In the genomic region with DNA sequence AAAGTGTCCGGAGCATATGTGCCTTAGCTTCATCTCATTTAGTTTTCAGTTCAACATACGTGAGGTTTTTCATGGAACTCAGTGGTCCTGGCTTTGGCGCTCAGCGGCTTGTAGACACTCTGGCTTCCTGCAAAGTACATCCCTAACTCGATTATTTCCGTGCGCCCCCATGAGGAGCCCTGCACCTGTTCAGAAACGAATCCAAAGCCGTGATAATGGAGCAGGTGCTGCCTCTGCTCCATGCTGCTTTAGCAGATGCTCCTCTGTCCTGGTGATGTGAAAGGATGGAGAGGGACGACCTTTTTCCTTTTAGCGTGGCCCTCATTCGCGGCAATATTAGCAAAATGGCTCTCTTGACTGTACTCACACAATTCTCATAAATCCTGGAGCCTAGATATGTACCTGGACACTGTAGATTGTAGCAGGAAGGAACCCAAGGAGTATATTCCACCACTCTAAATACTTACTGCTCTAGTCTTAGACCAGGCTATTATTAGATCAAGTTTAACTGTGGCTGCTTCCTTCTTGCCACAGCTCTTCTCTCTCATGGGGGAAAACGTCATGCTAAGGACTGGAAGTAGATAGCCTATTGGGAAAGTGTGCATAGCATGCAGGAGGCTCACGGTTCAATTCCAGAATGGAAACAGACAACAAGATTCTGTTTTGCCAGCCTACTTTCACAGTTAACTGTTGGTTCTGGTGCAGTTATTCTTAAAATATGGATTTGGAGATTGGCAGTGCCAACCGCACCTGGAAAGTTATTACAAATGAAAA, we compare ENCODE assay signal across 21 mouse cellular contexts. TPM values are rescaled to one million over a fixed set of nuclear protein-coding genes. Genes with fewer than 3 reads are reported as not detected.
A peak's percentile ranks its signal among the peaks of the same experiment; 100 is the strongest.
DNase-seq lines count a peak whose midpoint lies in the region; ATAC-seq and TF ChIP-seq lines count a peak whose summit lies in the region.
"Had no signal": no experiment of that assay in that cellular context is flagged by ENCODE, and none has a peak within 500 bp of the region (broad histone marks: within the 10 kb centered on the region; RNA-seq: fewer than 3 reads in every experiment).

No protein-coding gene starts in this region.

- no peak overlapping the region for H3K4me3 ChIP-seq in liver, embryonic 12.5 days
- no peak overlapping the region for H3K4me3 ChIP-seq in liver, postnatal 0 days (ENCODE audit: low read depth, low read length)
- H3K4me3 ChIP-seq: embryonic facial prominence, embryonic 12.5 days; forebrain, embryonic 12.5 days; limb, embryonic 12.5 days; midbrain, embryonic 15.5 days had no signal

- TF ChIP-seq CTCF in liver, postnatal 0 days (IDR thresholded peaks at IDR 0.05; ENCODE audit: low read depth), result no peak

- no peaks in the 10 kb centered on the region; the same call in 1 of the 2 replicates for H3K9me3 ChIP-seq in liver, embryonic 12.5 days (replicated peaks)
- H3K9me3 ChIP-seq in liver, postnatal 0 days (ENCODE audit: low read length), result peaks cover 3% of the 10 kb centered on the region; the same call in 1 of the 2 replicates
- H3K9me3 ChIP-seq: midbrain, embryonic 15.5 days had no signal

- H3K4me2 ChIP-seq in liver, embryonic 12.5 days, result no peak overlapping the region
- no peak overlapping the region for H3K4me2 ChIP-seq in liver, postnatal 0 days (ENCODE audit: low read depth, low read length)
- H3K4me2 ChIP-seq: embryonic facial prominence, embryonic 12.5 days; forebrain, embryonic 12.5 days; heart, embryonic 11.5 days; limb, embryonic 12.5 days; midbrain, embryonic 15.5 days had no signal

- H3K4me1 ChIP-seq in liver, embryonic 12.5 days, result peaks cover 43% of the 10 kb centered on the region
- peaks cover 5% of the 10 kb centered on the region for H3K4me1 ChIP-seq in liver, postnatal 0 days (ENCODE audit: insufficient read depth)
- H3K4me1 ChIP-seq: embryonic facial prominence, embryonic 12.5 days; forebrain, embryonic 12.5 days; limb, embryonic 12.5 days; midbrain, embryonic 15.5 days had no signal

- no peak for TF ChIP-seq EP300 in liver, postnatal 0 days (IDR thresholded peaks at IDR 0.05; ENCODE audit: low read depth)

- 68% methylated on average over 16 of the region's 16 CpGs for WGBS in liver, embryonic 12.5 days (ENCODE audit: insufficient replicate concordance)
- WGBS in liver, postnatal 0 days (ENCODE audit: insufficient replicate concordance), result 68% methylated on average over 16 of the region's 16 CpGs

- H3K36me3 ChIP-seq in liver, embryonic 12.5 days, result 0 out of 2 replicates have a peak, but pooled peaks cover 4% of the 10 kb centered on the region
- H3K36me3 ChIP-seq in liver, postnatal 0 days (replicated peaks; ENCODE audit: insufficient read depth, low read length), result 0 out of 2 replicates have a peak, but pooled peaks cover 2% of the 10 kb centered on the region
- H3K36me3 ChIP-seq: embryonic facial prominence, embryonic 12.5 days; forebrain, embryonic 12.5 days; limb, embryonic 12.5 days; midbrain, embryonic 15.5 days had no signal

- no peak for ATAC-seq in liver, embryonic 12.5 days
- no peak for ATAC-seq in liver, postnatal 0 days
- ATAC-seq: lung, postnatal 0 days; midbrain, embryonic 15.5 days had no signal

- peak overlapping the region; percentile 64; the same call in 1 of the 2 replicates for H3K27ac ChIP-seq in liver, embryonic 12.5 days
- no peak overlapping the region for H3K27ac ChIP-seq in liver, postnatal 0 days (ENCODE audit: low read depth)
- H3K27ac ChIP-seq: embryonic facial prominence, embryonic 12.5 days; forebrain, embryonic 12.5 days; kidney, postnatal 0 days; limb, embryonic 12.5 days; macrophage; midbrain, embryonic 15.5 days had no signal

- no peak for DNase-seq in liver, postnatal 0 days
- DNase-seq in R1 (ENCODE audit: low read depth, low spot score), result peak; percentile 38
- DNase-seq in cerebellum, adult 18-20 months, result peak; percentile 93 to 96
- peak; percentile 93 to 96 for DNase-seq in cerebellum, postnatal 14 days
- DNase-seq in thymus, postnatal 4 days, result no peak
- DNase-seq in kidney, adult 18-20 months, result no peak
- no peak for DNase-seq in kidney, postnatal 10 days
- DNase-seq: adrenal gland, postnatal 10 days; heart, adult 11 months; kidney, adult 11 months; right cerebral cortex, postnatal 4 days; thymus, postnatal 14 days had no signal

- no peaks in the 10 kb centered on the region for H3K27me3 ChIP-seq in liver, embryonic 12.5 days (replicated peaks)
- H3K27me3 ChIP-seq in liver, postnatal 0 days (ENCODE audit: insufficient read depth, low read length), result no peaks in the 10 kb centered on the region
- H3K27me3 ChIP-seq: embryonic facial prominence, embryonic 12.5 days; forebrain, embryonic 12.5 days; limb, embryonic 12.5 days; midbrain, embryonic 15.5 days had no signal

- H3K9ac ChIP-seq in liver, embryonic 12.5 days, result no peak overlapping the region
- no peak overlapping the region for H3K9ac ChIP-seq in liver, postnatal 0 days (replicated peaks)
- H3K9ac ChIP-seq: embryonic facial prominence, embryonic 12.5 days; forebrain, embryonic 12.5 days; limb, embryonic 12.5 days; midbrain, embryonic 15.5 days had no signal

RNA-seq across cellular contexts. Expression of a gene that starts 8.6 kb away (rescaled TPM):
- 28.9 and 29.6 TPM in 2 replicates for polyA plus RNA-seq in liver, embryonic 12.5 days (2016; fragmentation: Nextera tagmentation; extraction: Ambion mirVana)
- 8.2 and 9.0 TPM in 2 replicates for polyA plus RNA-seq in liver, postnatal 0 days (2015; fragmentation: Nextera tagmentation; extraction: Ambion mirVana)

RNA-seq across cellular contexts. Expression of a gene that starts 9.5 kb away (rescaled TPM):
- polyA plus RNA-seq in liver, embryonic 12.5 days (2016; fragmentation: Nextera tagmentation; extraction: Ambion mirVana), result 1.5 and 1.6 TPM in 2 replicates
- polyA plus RNA-seq in liver, postnatal 0 days (2015; fragmentation: Nextera tagmentation; extraction: Ambion mirVana), result 2.6 and 3.0 TPM in 2 replicates
- polyA plus RNA-seq: heart, embryonic 11.5 days had no signal

RNA-seq across cellular contexts. Expression of a gene that starts 13.2 kb away (rescaled TPM):
- 101 and 107 TPM in 2 replicates for polyA plus RNA-seq in liver, embryonic 12.5 days (2016; fragmentation: Nextera tagmentation; extraction: Ambion mirVana)
- polyA plus RNA-seq in liver, postnatal 0 days (2015; fragmentation: Nextera tagmentation; extraction: Ambion mirVana), result 30.3 and 36.7 TPM in 2 replicates

Comparison
In these comparisons a context has a peak if more than half of its experiments do, and no peak if none do; other contexts are left out.
1. DNase-seq: peak in R1 (single experiment), cerebellum, adult 18-20 months (2 of 2) and cerebellum, postnatal 14 days (2 of 2); none in liver, postnatal 0 days (single experiment), thymus, postnatal 4 days (single experiment), kidney, adult 18-20 months (single experiment) and kidney, postnatal 10 days (single experiment).